Mouse (Mus musculus): ENCODE measurements around the gene Ube2n. TPM values are rescaled to one million over a fixed set of nuclear protein-coding genes. Genes with fewer than 3 reads are reported as not detected.

The Ube2n gene
- polyA plus RNA-seq, 1 experiment: 45.8 TPM

DNA sequence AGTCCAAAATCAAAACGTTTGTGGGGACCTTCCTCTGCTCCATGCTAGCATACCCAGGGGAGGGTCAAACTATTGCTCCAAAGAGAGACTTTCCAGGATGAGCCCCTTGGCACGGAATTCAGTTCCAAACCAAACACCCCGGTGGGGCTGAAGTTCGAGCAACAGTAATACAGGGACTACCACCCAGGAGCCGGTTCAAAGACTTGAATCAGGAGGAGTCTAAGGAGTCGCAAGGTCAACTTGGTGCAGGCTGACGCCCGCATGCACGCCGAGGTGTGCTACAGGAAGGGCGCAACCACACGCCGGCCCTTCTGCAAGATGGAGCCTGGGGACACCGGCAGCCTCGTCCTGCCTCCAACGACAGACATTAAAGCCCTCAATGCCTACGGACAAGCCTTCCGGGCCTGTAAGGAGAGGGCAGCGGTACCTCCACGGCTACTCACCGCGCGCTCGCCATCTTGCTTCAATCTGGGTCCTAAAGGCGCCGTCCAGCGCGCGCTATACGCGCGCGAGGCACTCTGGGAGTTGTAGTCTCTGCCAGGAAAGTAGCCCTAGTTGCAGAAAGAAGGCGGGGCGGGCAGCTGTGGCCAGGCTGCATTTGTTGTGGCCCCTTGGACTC, 13.4 kb upstream of the Ube2n start, which contains the start of gene Mrpl42:
Gene Mrpl42 (minus strand): TSS at position 478 of the 619 bp plus-strand sequence.
- Histone ChIP-seq H3K4me1 (peaks cover 18% of the 10 kb centered on the region; the same call in 1 of the 2 replicates), H3K9me3 (no peaks in the 10 kb centered on the region), H3K4me3 (replicated peaks) (peak within 1 kb of the TSS; percentile 100), H3K36me3 (replicated peaks; ENCODE audit: low read length) (peaks cover 15% of the 10 kb centered on the region), H3K27me3 (replicated peaks) (no peaks in the 10 kb centered on the region)
- no peak for TF ChIP-seq FLI1 (IDR thresholded peaks at IDR 0.05; ENCODE audit: low read length)
- TF ChIP-seq GATA1 (IDR thresholded peaks at IDR 0.05; ENCODE audit: borderline replicate concordance, low read length): no peak

DNA sequence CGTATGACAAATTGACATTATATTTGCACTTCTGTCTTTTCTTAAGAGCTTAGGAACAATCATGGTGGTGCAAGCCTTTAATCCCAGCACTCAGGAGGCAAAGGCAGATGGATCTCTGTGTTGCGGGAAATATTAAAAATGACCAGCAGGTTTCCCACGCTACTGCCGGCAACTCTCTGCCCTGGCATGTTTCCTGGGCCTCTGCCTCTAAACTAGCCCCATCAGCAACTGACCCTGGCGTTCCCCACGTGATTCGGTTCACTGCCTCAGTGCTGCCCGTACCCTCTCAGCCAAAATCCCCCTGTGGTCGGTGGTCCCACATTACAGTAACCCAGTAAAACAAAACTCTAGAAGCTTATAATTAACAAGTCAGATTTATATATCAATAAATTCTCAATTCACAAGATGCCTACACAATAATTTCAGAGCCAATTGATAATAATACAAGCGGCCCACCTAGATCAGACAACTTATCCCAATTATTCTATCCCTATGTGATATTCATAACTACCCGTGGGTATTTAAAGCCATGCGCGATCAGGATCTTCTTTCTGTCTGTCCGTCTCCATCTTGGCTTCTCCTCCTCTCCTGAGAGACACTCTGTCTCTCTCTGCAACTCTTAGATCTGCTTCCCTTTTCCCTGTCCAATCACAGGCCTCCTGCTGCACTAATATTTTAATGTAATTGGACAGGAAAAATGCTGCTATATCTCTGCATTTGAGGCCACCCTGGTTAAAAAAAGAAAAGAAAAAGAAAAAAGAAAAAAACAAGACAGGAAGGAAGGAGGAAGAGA, 11.3 kb upstream of the Ube2n start:
- H3K9me3 ChIP-seq: no peaks in the 10 kb centered on the region
- TF ChIP-seq FLI1 (IDR thresholded peaks at IDR 0.05; ENCODE audit: low read length) (no peak), GATA1 (IDR thresholded peaks at IDR 0.05; ENCODE audit: borderline replicate concordance, low read length) (no peak)
- H3K4me1 ChIP-seq: peaks cover 25% of the 10 kb centered on the region
- no peak overlapping the region for H3K4me3 ChIP-seq (replicated peaks)
- no peaks in the 10 kb centered on the region for H3K27me3 ChIP-seq (replicated peaks)
- H3K36me3 ChIP-seq (replicated peaks; ENCODE audit: low read length): peaks cover under 1% of the 10 kb centered on the region

- Histone ChIP-seq H3K27me3 (replicated peaks) (no peaks in the 10 kb centered on the region), H3K36me3 (replicated peaks; ENCODE audit: low read length) (no peaks in the 10 kb centered on the region), H3K4me1 (peaks cover 31% of the 10 kb centered on the region), H3K9me3 (no peaks in the 10 kb centered on the region), H3K4me3 (replicated peaks) (no peak overlapping the region)
- no peak for TF ChIP-seq FLI1 (IDR thresholded peaks at IDR 0.05; ENCODE audit: low read length)
- no peak for TF ChIP-seq GATA1 (IDR thresholded peaks at IDR 0.05; ENCODE audit: borderline replicate concordance, low read length)
Observed at GRCm38 (mm10) chr10:95504341-95504740, 10.6 kb upstream of the Ube2n start.

- Histone ChIP-seq H3K9me3 (peaks cover 5% of the 10 kb centered on the region), H3K27me3 (replicated peaks) (no peaks in the 10 kb centered on the region), H3K36me3 (replicated peaks; ENCODE audit: low read length) (no peaks in the 10 kb centered on the region), H3K4me1 (peaks cover 14% of the 10 kb centered on the region), H3K4me3 (replicated peaks) (no peak overlapping the region)
- TF ChIP-seq FLI1 (IDR thresholded peaks at IDR 0.05; ENCODE audit: low read length): no peak
- no peak for TF ChIP-seq GATA1 (IDR thresholded peaks at IDR 0.05; ENCODE audit: borderline replicate concordance, low read length)
Observed at GRCm38 (mm10) chr10:95508126-95508525, 6.8 kb upstream of the Ube2n start.

- H3K4me1 ChIP-seq: peaks cover 19% of the 10 kb centered on the region
- no peak overlapping the region for H3K4me3 ChIP-seq (replicated peaks)
- peaks cover 5% of the 10 kb centered on the region for H3K9me3 ChIP-seq
- TF ChIP-seq FLI1 (IDR thresholded peaks at IDR 0.05; ENCODE audit: low read length) (no peak), GATA1 (IDR thresholded peaks at IDR 0.05; ENCODE audit: borderline replicate concordance, low read length) (no peak)
- no peaks in the 10 kb centered on the region for H3K36me3 ChIP-seq (replicated peaks; ENCODE audit: low read length)
- H3K27me3 ChIP-seq (replicated peaks): no peaks in the 10 kb centered on the region
Observed at GRCm38 (mm10) chr10:95508793-95509192, 6.2 kb upstream of the Ube2n start.

DNA sequence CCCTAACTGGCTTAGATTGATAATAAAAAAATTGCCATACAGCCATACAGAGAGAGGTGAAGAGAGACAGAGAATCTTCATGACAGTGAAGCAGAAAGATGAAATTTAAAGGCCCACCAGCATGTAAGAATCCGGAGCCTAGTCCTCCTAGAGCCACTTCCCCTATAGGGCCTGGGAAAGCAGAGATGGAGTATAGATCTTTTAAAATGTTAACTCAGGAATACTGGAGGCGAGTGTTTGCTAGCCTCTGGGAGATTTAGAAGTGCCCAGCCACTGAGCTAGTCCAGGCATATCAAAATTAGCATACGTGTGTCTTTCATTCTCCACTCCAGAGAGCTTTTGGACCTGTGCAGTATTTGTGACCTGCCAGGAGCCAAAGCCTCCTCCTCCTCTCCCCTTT, 5.7 kb upstream of the Ube2n start:
- TF ChIP-seq GATA1 (IDR thresholded peaks at IDR 0.05; ENCODE audit: borderline replicate concordance, low read length) (no peak), FLI1 (IDR thresholded peaks at IDR 0.05; ENCODE audit: low read length) (no peak)
- H3K27me3 ChIP-seq (replicated peaks): no peaks in the 10 kb centered on the region
- H3K4me3 ChIP-seq (replicated peaks): no peak overlapping the region
- H3K4me1 ChIP-seq: peaks cover 24% of the 10 kb centered on the region
- no peaks in the 10 kb centered on the region for H3K36me3 ChIP-seq (replicated peaks; ENCODE audit: low read length)
- H3K9me3 ChIP-seq: peaks cover 5% of the 10 kb centered on the region

DNA sequence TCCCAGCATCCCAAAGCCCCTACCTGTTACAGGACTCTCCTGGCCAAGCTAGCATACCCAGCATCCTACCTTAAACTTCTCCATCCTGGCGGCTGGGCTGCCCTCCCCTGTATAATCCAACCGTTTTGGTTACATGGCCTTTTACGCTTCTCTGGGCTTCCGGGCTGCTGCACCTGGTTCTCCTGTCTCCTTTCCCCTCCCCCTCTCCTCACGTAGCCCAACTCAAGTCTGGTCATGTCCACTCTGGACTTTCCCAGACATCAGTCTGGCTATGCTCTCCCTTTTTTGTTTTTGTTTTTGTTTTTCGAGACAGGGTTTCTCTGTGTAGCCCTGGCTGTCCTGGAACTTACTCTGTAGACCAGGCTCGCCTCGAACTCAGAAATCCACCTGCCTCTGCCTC, 2.3 kb upstream of the Ube2n start:
- H3K9me3 ChIP-seq: peaks cover 5% of the 10 kb centered on the region
- H3K27me3 ChIP-seq (replicated peaks): no peaks in the 10 kb centered on the region
- no peak overlapping the region for H3K4me3 ChIP-seq (replicated peaks)
- TF ChIP-seq FLI1 (IDR thresholded peaks at IDR 0.05; ENCODE audit: low read length) (no peak), GATA1 (IDR thresholded peaks at IDR 0.05; ENCODE audit: borderline replicate concordance, low read length) (no peak)
- peaks cover 1% of the 10 kb centered on the region for H3K36me3 ChIP-seq (replicated peaks; ENCODE audit: low read length)
- peaks cover 33% of the 10 kb centered on the region for H3K4me1 ChIP-seq

DNA sequence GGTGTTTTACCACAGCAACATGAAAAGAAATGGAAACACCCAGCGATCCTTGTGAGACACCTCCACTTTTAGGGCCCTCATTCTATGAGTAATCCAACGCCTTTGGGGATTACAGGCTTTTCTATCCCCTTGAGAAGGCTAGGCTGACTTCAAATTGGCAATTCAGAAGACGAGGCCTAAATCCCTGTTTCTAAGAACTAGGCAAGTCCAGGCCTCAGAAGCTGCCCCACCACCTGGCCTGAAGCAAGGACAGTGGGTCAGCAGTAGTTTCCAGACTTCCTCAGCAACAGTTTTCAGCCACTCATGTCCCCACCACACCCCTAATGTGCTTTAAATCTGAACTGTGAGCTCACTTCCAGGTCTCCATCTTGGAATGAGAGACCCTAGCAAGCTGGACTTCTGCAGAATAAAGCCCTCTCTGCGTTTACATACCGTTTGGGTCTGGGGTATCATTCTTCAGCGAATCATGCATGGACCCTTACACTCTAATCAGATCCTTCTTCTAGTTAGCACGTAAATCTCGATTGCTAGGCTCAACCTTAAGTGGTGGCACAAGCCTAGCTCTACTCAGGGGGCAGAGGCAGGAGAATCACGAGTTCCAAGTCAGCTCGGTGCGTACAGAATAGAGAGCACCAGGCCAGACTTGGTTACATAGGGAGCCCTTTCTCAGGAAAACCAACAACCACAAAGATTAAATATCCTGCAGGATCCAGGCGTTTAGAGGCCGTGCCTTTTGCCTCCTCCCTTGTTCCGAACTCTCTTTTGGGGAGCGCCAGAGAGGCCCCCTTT, 983 bp upstream of the Ube2n start:
- Histone ChIP-seq H3K27me3 (replicated peaks) (no peaks in the 10 kb centered on the region), H3K36me3 (replicated peaks; ENCODE audit: low read length) (peaks cover 6% of the 10 kb centered on the region), H3K9me3 (peaks cover 5% of the 10 kb centered on the region), H3K4me3 (replicated peaks) (peak overlapping the region; percentile 95), H3K4me1 (peaks cover 26% of the 10 kb centered on the region)
- TF ChIP-seq GATA1 (IDR thresholded peaks at IDR 0.05; ENCODE audit: borderline replicate concordance, low read length): no peak
- no peak for TF ChIP-seq FLI1 (IDR thresholded peaks at IDR 0.05; ENCODE audit: low read length)

GRCm38 (mm10) chr10:95515293-95515931, 467 bp downstream of the Ube2n start:
- TF ChIP-seq GATA1 (IDR thresholded peaks at IDR 0.05; ENCODE audit: borderline replicate concordance, low read length): no peak
- TF ChIP-seq FLI1 (IDR thresholded peaks at IDR 0.05; ENCODE audit: low read length): no peak
- Histone ChIP-seq H3K36me3 (replicated peaks; ENCODE audit: low read length) (peaks cover 11% of the 10 kb centered on the region), H3K9me3 (peaks cover 5% of the 10 kb centered on the region), H3K4me3 (replicated peaks) (peak overlapping the region; percentile 95), H3K4me1 (peaks cover 35% of the 10 kb centered on the region), H3K27me3 (replicated peaks) (no peaks in the 10 kb centered on the region)
